9 mouse cellular contexts compared by ENCODE assay signal in genomic region chr14:20179080-20179479, GRCm38 (mm10). TPM values are rescaled to one million over a fixed set of nuclear protein-coding genes. Genes with fewer than 3 reads are reported as not detected.
DNase-seq lines count a peak whose midpoint lies in the region; ATAC-seq and TF ChIP-seq lines count a peak whose summit lies in the region.
"Had no signal": no experiment of that assay in that cellular context is flagged by ENCODE, and none has a peak within 500 bp of the region (broad histone marks: within the 10 kb centered on the region; RNA-seq: fewer than 3 reads in every experiment).

No protein-coding gene starts in this region.

- H3K4me2 ChIP-seq in heart, embryonic 14.5 days (ENCODE audit: low read length), result peak overlapping the region; percentile 94; the same call in 1 of the 2 replicates

- TF ChIP-seq CTCF in spleen, adult 2 months (IDR thresholded peaks at IDR 0.05; ENCODE audit: extremely low read depth, insufficient read depth, insufficient read length, insufficient replicate concordance), result no peak

- WGBS in heart, embryonic 14.5 days, result 62% methylated on average over 3 of the region's 3 CpGs
- WGBS in spleen, adult 2 months, result 15% methylated on average over 3 of the region's 3 CpGs
- WGBS in limb, embryonic 10.5 days, result 49% methylated on average over 3 of the region's 3 CpGs

- H3K4me1 ChIP-seq in heart, embryonic 14.5 days (ENCODE audit: control insufficient read depth in 2 of 2, insufficient read depth in 2 of 2, low read length in 2 of 2), result peaks cover 4 to 13% of the 10 kb centered on the region in 2 experiments; a peak in 3 of 4 replicates
- H3K4me1 ChIP-seq in spleen, adult 2 months (ENCODE audit: control insufficient read depth, insufficient read depth, insufficient read length), result peaks cover 23% of the 10 kb centered on the region
- H3K4me1 ChIP-seq in limb, embryonic 10.5 days, result peaks cover 56% of the 10 kb centered on the region

- ATAC-seq in heart, embryonic 14.5 days (ENCODE audit: insufficient number of reproducible peaks, insufficient read depth, low FRiP score, low read depth), result no peak

- H3K27ac ChIP-seq in heart, embryonic 14.5 days (replicated peaks in 1 of 2; ENCODE audit: control insufficient read depth in 1 of 2, insufficient read depth in 1 of 2, low read depth in 2 of 2, low read length in 2 of 2), result no peak overlapping the region
- peak overlapping the region; percentile 53; the same call in 1 of the 2 replicates for H3K27ac ChIP-seq in spleen, adult 2 months (ENCODE audit: insufficient read depth, low read length)
- no peak overlapping the region for H3K27ac ChIP-seq in limb, embryonic 10.5 days

- no peak for DNase-seq in heart, postnatal 25 days (ENCODE audit: low spot score)
- no peak for DNase-seq in spleen, adult 2 months (ENCODE audit: low read depth in 1 of 2, low spot score in 2 of 2)
- no peak for DNase-seq in spleen, adult 18-20 months
- no peak for DNase-seq in limb, embryonic 10.5 days (ENCODE audit: low spot score)
- DNase-seq in embryo, embryonic 10.5 days (ENCODE audit: low spot score), result no peak
- DNase-seq in ovary, postnatal 14 days (ENCODE audit: low spot score), result no peak
- no peak for DNase-seq in testis, postnatal 14 days (ENCODE audit: low spot score)
- DNase-seq: right cerebral cortex, postnatal 14 days had no signal

- no peak for TF ChIP-seq POLR2A in spleen, adult 2 months (IDR thresholded peaks at IDR 0.05; ENCODE audit: low read depth, low read length)

- H3K27me3 ChIP-seq in heart, embryonic 14.5 days (ENCODE audit: control insufficient read depth, insufficient read depth, low read length), result no peaks in the 10 kb centered on the region
- H3K27me3 ChIP-seq in spleen, adult 2 months (ENCODE audit: control insufficient read depth, insufficient read depth, low read length), result no peaks in the 10 kb centered on the region
- H3K27me3 ChIP-seq in limb, embryonic 10.5 days (ENCODE audit: low read depth, poor library complexity, severe bottlenecking), result no peaks in the 10 kb centered on the region

- no peak overlapping the region for H3K9ac ChIP-seq in heart, embryonic 14.5 days (ENCODE audit: low read length)

- no peak overlapping the region for H3K4me3 ChIP-seq in heart, embryonic 14.5 days (ENCODE audit: control insufficient read depth in 1 of 2, insufficient read depth in 1 of 2, low read depth in 1 of 2, low read length in 2 of 2)
- H3K4me3 ChIP-seq in spleen, adult 2 months (ENCODE audit: extremely low read depth, insufficient read depth, insufficient read length), result no peak overlapping the region
- H3K4me3 ChIP-seq in limb, embryonic 10.5 days, result peak overlapping the region; percentile 68

- no peaks in the 10 kb centered on the region for H3K36me3 ChIP-seq in heart, embryonic 14.5 days (ENCODE audit: control insufficient read depth, insufficient read depth, low read length)
- no peaks in the 10 kb centered on the region for H3K36me3 ChIP-seq in spleen, adult 2 months (ENCODE audit: control insufficient read depth, insufficient read depth, low read length)
- no peaks in the 10 kb centered on the region for H3K36me3 ChIP-seq in limb, embryonic 10.5 days

- H3K9me3 ChIP-seq in heart, embryonic 14.5 days (ENCODE audit: control insufficient read depth, low read length), result no peaks in the 10 kb centered on the region
- H3K9me3 ChIP-seq in limb, embryonic 10.5 days (replicated peaks), result no peaks in the 10 kb centered on the region

- intact Hi-C loops in heart, postnatal 25 days (cut with DNase I), result no loop called here

RNA-seq across cellular contexts. Expression of gene Kcnk5, which starts 2.5 kb away (rescaled TPM):
- 1.8 and 1.9 TPM in 2 replicates for polyA plus RNA-seq in heart, embryonic 14.5 days (2014; fragmentation: Nextera tagmentation; extraction: Ambion mirVana)
- total RNA-seq in heart, postnatal 25 days (2021), result under 1 TPM; 0.55 to 0.56 TPM
- 7.4 and 7.8 TPM in 2 replicates for polyA plus RNA-seq in spleen, adult 2 months (2012; rRNA removed)
- 7.3 and 8.9 TPM in 2 replicates for polyA plus RNA-seq in limb, embryonic 10.5 days (2016; fragmentation: Nextera tagmentation; extraction: Ambion mirVana)

RNA-seq across cellular contexts. Expression of gene Saysd1, which starts 40.7 kb away (rescaled TPM):
- polyA plus RNA-seq in heart, embryonic 14.5 days (2014; fragmentation: Nextera tagmentation; extraction: Ambion mirVana), result 11.8 and 12.4 TPM in 2 replicates
- 1 to 10 TPM; 2.4 to 2.7 TPM for total RNA-seq in heart, postnatal 25 days (2021)
- polyA plus RNA-seq in spleen, adult 2 months (2012; rRNA removed), result 6.1 and 6.8 TPM in 2 replicates
- 11.5 and 12.3 TPM in 2 replicates for polyA plus RNA-seq in limb, embryonic 10.5 days (2016; fragmentation: Nextera tagmentation; extraction: Ambion mirVana)
